Mouse (Mus musculus): Measurements from ENCODE around the gene LTO1. TPM values are rescaled to one million over a fixed set of nuclear protein-coding genes. Genes with fewer than 3 reads are reported as not detected.
"Not testable (repeated sequence)": the region's sequence is repeated elsewhere in the genome, so short reads cannot be mapped to it uniquely, and the experiment has no call there.

The LTO1 gene
- polyA plus RNA-seq, 1 experiment from 2014 or later: 29.5 TPM

DNA sequence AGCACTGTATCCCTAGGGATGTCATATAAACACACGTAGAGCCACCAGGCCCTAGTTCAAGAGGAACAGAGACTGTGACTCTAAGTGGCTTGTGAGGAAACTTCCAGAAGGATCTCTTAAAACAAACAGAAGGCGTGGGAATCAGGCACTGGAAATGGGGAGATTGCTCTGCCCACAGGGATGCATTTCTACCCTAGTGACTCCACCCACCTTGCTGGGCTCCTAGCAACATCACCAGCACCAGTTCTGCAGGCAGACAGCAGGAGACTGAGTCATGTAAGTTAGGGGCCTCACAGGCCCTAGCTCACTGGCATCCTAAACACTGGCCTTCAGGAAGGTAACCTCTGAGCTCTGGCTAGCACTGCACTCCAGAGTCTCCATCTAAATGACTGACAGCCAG is 23.0 kb upstream of the LTO1 start:
- Histone ChIP-seq H3K4me1 (peaks cover 26% of the 10 kb centered on the region), H3K4me3 (replicated peaks) (no peak overlapping the region), H3K36me3 (no peaks in the 10 kb centered on the region), H3K9ac (no peak overlapping the region), H3K9me3 (replicated peaks) (no peaks in the 10 kb centered on the region), H3K4me2 (replicated peaks) (no peak overlapping the region), H3K27me3 (peaks cover 42% of the 10 kb centered on the region), H3K27ac (replicated peaks) (no peak overlapping the region)
- ATAC-seq (ENCODE audit: insufficient number of reproducible peaks, low FRiP score, low TSS enrichment, low read depth): no peak
- WGBS: 63% methylated on average over 2 of the region's 2 CpGs

DNA sequence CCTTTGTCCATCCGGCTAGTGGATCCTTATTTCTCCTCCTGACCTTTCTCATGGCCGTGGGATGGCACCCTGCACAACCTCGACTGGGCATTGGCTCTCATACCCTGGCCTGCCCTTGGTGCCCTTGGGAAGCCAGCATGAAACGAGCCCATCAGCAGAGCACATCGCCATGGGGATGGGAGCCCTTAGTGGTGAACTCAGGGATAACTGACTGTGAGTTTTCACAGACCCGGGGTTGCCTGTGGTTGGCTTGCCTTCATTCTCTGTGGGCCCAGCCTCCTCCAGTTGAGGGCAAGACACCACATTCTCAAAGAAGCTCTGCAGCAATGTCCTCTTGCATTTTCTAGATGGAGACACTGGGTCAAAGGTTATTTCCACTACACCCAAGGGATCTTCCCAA is 22.6 kb upstream of the LTO1 start:
- Histone ChIP-seq H3K4me2 (replicated peaks) (no peak overlapping the region), H3K4me1 (peaks cover 31% of the 10 kb centered on the region), H3K36me3 (no peaks in the 10 kb centered on the region), H3K27me3 (peaks cover 47% of the 10 kb centered on the region), H3K27ac (replicated peaks) (no peak overlapping the region), H3K9ac (no peak overlapping the region), H3K9me3 (replicated peaks) (no peaks in the 10 kb centered on the region), H3K4me3 (replicated peaks) (no peak overlapping the region)
- ATAC-seq (ENCODE audit: insufficient number of reproducible peaks, low FRiP score, low TSS enrichment, low read depth): no peak
- 46% methylated on average over 6 of the region's 6 CpGs for WGBS

DNA sequence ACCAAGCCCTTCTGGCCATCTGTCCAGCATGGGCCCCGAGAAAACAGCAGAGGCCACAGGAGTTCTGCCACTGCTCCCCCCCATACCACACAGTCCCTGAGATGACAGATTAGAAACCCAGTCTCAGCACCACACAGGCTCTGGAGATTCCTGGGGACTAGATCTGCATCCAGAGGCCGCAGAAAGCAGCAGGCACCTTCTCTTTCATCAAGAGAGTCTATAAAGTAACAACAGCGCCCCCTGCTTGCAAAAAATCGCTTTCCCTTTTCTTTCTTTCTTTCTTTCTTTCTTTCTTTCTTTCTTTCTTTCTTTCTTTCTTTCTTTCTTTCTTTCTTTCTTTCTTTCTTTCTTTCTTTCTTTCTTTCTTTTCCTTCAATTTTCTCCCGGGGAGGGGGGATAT is 20.7 kb upstream of the LTO1 start:
- H3K27me3 ChIP-seq: peaks cover 53% of the 10 kb centered on the region

DNA sequence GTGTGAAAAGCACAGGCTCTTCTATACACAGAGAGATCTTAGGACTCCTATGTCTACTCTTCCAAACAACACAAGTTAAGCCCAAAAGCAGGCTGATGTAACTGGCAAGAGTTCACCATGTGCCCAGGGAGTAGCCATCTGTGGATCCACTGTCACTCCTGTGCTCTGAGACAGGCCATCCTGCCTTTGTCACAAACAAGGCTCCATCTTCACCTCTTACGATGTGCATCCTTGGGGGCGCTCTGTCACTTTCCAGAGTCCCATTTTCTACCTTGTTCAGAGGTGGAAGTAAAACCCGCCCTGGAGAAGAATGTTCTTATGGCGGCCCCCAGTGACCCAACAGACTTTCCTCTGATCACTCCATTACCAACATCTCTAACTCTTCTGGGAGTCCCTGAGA is 20.2 kb upstream of the LTO1 start:
- peak overlapping the region; percentile 48; the same call in 1 of the 2 replicates for H3K4me3 ChIP-seq (replicated peaks)
- ATAC-seq (ENCODE audit: insufficient number of reproducible peaks, low FRiP score, low TSS enrichment, low read depth): no peak
- peaks cover 54% of the 10 kb centered on the region for H3K27me3 ChIP-seq
- H3K4me1 ChIP-seq: peaks cover 26% of the 10 kb centered on the region
- H3K36me3 ChIP-seq: no peaks in the 10 kb centered on the region
- H3K27ac ChIP-seq (replicated peaks): no peak overlapping the region
- H3K9me3 ChIP-seq (replicated peaks): no peaks in the 10 kb centered on the region
- no peak overlapping the region for H3K4me2 ChIP-seq (replicated peaks)
- 4% methylated on average over 4 of the region's 4 CpGs for WGBS
- H3K9ac ChIP-seq: no peak overlapping the region

More for the DNA sequence above, 20.7 kb upstream of the LTO1 start:
- ATAC-seq (ENCODE audit: insufficient number of reproducible peaks, low FRiP score, low TSS enrichment, low read depth): no peak
- Histone ChIP-seq H3K9ac (no peak overlapping the region), H3K4me1 (peaks cover 26% of the 10 kb centered on the region), H3K27ac (replicated peaks) (no peak overlapping the region), H3K9me3 (replicated peaks) (no peaks in the 10 kb centered on the region), H3K36me3 (no peaks in the 10 kb centered on the region), H3K4me2 (replicated peaks) (no peak overlapping the region), H3K4me3 (replicated peaks) (no peak overlapping the region)
- 5% methylated on average over 5 of the region's 5 CpGs for WGBS

DNA sequence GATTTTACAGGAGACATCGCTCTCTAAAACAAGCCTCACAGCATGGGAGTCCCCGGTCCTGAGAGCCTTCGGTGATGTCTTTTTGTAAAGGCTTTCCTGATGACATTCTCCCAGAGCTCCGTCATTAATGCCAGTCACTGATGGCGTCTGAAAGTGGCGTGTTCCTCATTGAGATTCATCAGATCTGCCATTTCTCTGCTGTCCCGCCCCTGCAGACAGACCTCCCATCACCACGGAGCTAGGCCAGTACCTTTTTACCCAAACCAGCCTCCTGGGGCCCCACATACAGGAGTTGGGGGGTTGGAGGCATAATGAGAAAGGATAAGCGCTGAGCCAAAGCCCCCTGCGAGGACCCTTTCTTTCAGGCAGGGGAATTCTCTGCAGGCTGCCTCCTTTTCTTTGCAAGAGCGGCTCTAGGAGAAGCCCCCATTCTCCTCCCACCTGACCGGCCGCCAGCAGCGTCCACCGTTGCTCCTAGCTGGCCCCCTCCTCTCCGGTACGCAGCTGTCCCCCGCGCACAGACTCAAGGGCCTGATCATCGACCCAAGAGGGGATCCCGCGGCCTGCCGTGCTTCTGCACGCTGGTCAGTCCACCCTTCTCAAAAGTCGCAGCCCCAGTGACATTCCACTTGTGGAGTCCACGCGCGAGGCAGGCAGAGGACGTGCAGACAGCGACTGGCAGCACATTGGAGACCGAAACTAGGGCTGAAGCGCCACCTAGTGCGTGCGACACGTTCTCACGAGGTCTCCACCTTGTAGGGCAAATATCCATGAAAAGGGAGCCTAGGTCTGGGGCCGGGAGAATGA is 19.4 kb upstream of the LTO1 start:
- Histone ChIP-seq H3K4me3 (replicated peaks) (peak overlapping the region; percentile 48), H3K36me3 (no peaks in the 10 kb centered on the region), H3K27me3 (peaks cover 60% of the 10 kb centered on the region), H3K4me2 (replicated peaks) (peak overlapping the region; percentile 93), H3K4me1 (peaks cover 26% of the 10 kb centered on the region), H3K9me3 (replicated peaks) (no peaks in the 10 kb centered on the region), H3K27ac (replicated peaks) (no peak overlapping the region), H3K9ac (peak overlapping the region; percentile 26; the same call in 1 of the 2 replicates)
- WGBS: under 1% methylated on average over 37 of the region's 37 CpGs
- peak; percentile 63 for ATAC-seq (ENCODE audit: insufficient number of reproducible peaks, low FRiP score, low TSS enrichment, low read depth)

DNA sequence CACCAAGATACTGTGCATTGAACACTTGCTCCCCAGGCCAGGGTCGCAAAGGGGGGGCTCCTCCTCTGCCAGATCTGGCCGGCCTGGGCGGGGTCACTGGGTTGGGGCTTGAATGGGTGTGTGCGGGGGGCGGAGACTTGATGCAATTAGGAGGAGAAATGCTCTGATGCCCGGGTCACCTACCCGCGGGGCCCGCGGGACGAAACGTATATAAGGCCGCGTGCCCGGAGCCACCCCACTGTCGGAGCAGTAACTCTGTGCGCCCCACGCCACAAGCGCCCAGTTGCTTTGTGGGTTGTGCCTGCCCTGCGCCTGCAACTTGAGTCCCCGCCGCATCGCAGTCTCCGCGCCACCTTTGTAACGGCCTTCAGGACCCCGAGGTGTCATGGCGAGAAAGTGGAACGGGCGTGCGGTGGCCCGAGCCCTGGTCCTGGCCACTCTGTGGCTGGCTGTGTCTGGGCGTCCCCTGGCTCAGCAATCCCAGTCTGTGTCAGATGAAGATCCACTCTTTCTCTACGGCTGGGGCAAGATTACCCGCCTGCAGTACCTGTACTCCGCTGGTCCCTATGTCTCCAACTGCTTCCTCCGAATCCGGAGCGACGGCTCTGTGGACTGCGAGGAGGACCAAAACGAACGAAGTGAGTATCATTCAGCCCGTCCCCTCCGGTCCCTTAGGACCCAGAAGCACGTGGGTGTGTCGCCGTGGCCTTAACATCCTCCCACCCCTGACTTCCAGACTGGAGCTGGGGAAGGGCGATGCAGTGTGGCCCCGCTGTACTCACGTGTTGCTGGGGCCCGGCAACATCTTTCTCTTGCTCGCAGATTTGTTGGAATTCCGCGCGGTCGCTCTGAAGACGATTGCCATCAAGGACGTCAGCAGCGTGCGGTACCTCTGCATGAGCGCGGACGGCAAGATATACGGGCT is 18.3 kb upstream of the LTO1 start, which contains the start of gene Fgf15:
Gene Fgf15 (plus strand): TSS at position 238 of the 925 bp plus-strand sequence.
- peaks cover 26% of the 10 kb centered on the region for H3K4me1 ChIP-seq
- ATAC-seq (ENCODE audit: insufficient number of reproducible peaks, low FRiP score, low TSS enrichment, low read depth): no peak
- H3K27ac ChIP-seq (replicated peaks): no peak within 1 kb of the TSS
- WGBS: under 1% methylated on average over 65 of the region's 65 CpGs
- H3K27me3 ChIP-seq: peaks cover 60% of the 10 kb centered on the region
- H3K9ac ChIP-seq: peak within 1 kb of the TSS; percentile 26; the same call in 1 of the 2 replicates
- H3K4me3 ChIP-seq (replicated peaks): peak within 1 kb of the TSS; percentile 48
- H3K4me2 ChIP-seq (replicated peaks): peak within 1 kb of the TSS; percentile 93
- H3K9me3 ChIP-seq (replicated peaks): no peaks in the 10 kb centered on the region
- no peaks in the 10 kb centered on the region for H3K36me3 ChIP-seq

DNA sequence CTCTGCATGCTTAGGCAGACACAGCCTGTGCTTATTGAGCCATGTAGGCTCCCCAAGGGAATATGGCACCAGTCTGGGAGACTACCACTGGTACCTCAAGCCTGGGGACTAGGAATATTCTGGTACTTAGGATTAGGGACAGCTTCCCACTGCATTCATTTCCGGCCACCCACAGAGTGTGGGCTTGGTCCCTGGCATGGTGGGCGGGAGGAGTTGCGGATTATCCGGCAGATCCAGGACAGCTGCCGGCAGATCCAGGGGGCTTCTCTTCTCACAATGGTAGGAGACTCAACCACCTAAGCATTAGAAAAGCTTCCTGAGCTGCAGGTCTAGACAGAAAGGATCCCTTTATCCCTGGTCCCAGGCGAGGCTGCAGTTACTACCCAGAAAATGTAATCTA is 16.4 kb upstream of the LTO1 start:
- Histone ChIP-seq H3K9ac (no peak overlapping the region), H3K27ac (replicated peaks) (no peak overlapping the region), H3K36me3 (no peaks in the 10 kb centered on the region), H3K4me3 (replicated peaks) (no peak overlapping the region), H3K4me2 (replicated peaks) (no peak overlapping the region), H3K9me3 (replicated peaks) (no peaks in the 10 kb centered on the region), H3K27me3 (peaks cover 60% of the 10 kb centered on the region), H3K4me1 (peaks cover 26% of the 10 kb centered on the region)
- WGBS: 36% methylated on average over 6 of the region's 6 CpGs
- ATAC-seq (ENCODE audit: insufficient number of reproducible peaks, low FRiP score, low TSS enrichment, low read depth): no peak

DNA sequence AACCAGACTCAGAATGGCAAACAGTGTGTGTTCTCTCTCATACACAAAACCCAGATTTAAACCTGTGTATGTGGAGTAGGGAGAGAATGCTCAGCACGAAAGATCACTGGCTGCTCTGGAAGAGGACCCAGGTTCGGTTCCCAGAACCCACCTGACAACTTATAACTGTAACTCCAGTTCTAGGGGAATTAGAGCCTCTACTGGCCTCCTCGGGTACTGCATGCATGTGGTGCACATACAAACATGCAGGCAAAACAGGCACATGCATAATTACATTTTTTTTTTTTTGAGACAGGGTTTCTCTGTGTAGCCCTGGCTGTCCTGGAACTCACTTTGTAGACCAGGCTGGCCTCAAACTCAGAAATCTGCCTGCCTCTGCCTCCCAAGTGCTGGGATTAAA is 9.4 kb upstream of the LTO1 start:
- not testable (repeated sequence) for H3K36me3 ChIP-seq; H3K9me3 ChIP-seq (replicated peaks); H3K4me1 ChIP-seq; H3K4me3 ChIP-seq (replicated peaks); ATAC-seq (ENCODE audit: insufficient number of reproducible peaks, low FRiP score, low TSS enrichment, low read depth); H3K9ac ChIP-seq; H3K4me2 ChIP-seq (replicated peaks); H3K27ac ChIP-seq (replicated peaks)
- 91% methylated on average over 3 of the region's 3 CpGs for WGBS
- H3K27me3 ChIP-seq: peaks cover 13% of the 10 kb centered on the region

DNA sequence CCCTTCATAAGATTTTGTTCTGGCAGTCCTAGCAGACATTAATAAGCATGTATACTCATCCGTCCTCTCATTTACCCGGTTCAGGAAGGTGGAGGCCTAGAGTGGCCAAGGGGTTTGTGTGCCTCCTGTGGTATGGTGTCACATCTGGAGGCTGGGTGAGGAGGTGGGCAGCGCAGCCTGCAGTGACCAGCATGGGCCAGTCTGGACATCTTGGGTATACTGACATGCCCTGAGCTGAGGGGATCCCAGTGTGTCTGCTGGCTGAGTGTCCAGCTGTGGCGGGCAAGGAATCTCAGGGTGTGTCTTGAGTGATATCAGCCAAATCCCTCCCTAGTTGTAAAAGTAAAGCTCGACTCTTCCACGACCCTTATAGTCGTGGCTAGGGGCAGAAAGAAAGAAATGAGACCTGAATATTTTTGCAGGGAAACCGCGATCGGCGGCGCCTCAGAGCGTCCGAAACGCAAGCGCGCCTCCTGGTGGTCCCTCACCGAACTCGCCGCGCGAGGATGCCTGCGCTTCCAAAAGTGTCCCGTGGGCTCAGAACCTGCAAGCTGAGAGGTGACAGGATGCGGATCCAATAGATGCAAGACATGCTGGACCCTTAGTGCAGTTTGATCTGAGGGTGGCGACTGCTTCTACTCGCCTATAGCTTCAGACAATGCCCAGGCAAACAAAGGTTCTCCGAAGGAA is 8.0 kb upstream of the LTO1 start:
- H3K27me3 ChIP-seq: peaks cover 13% of the 10 kb centered on the region
- no peak overlapping the region for H3K4me3 ChIP-seq (replicated peaks)
- no peak overlapping the region for H3K27ac ChIP-seq (replicated peaks)
- H3K4me2 ChIP-seq (replicated peaks): peak overlapping the region; percentile 38; the same call in 1 of the 2 replicates
- no peaks in the 10 kb centered on the region for H3K4me1 ChIP-seq
- 10% methylated on average over 28 of the region's 28 CpGs for WGBS
- no peaks in the 10 kb centered on the region for H3K36me3 ChIP-seq
- H3K9ac ChIP-seq: no peak overlapping the region
- H3K9me3 ChIP-seq (replicated peaks): no peaks in the 10 kb centered on the region
- ATAC-seq (ENCODE audit: insufficient number of reproducible peaks, low FRiP score, low TSS enrichment, low read depth): 0 out of 2 replicates have a peak, but pooled peaks have one; percentile 43

DNA sequence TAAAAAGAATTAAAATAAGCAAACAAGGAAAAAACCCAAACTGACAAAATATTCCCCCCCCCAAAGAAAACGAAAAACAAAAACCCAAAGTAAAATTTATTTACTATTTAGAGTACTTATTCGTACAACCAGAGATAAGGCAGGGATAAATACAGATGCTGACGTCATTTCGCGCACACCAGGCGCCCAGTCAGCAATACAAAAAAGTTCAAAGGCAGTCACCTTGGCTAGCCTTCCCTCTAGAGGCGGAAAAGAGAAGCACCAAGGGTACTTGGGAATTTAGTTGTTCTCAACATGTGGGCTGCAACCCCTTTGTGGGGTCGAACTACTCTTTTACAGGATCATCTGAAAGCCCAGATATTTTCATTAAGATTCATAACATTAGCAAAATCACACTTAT is 7.1 kb upstream of the LTO1 start:
- H3K9ac ChIP-seq: no peak overlapping the region
- 13% methylated on average over 8 of the region's 8 CpGs for WGBS
- no peak overlapping the region for H3K4me2 ChIP-seq (replicated peaks)
- H3K27ac ChIP-seq (replicated peaks): no peak overlapping the region
- no peaks in the 10 kb centered on the region for H3K9me3 ChIP-seq (replicated peaks)
- ATAC-seq (ENCODE audit: insufficient number of reproducible peaks, low FRiP score, low TSS enrichment, low read depth): no peak
- peaks cover 13% of the 10 kb centered on the region for H3K27me3 ChIP-seq
- H3K4me3 ChIP-seq (replicated peaks): no peak overlapping the region
- H3K4me1 ChIP-seq: no peaks in the 10 kb centered on the region
- H3K36me3 ChIP-seq: no peaks in the 10 kb centered on the region

DNA sequence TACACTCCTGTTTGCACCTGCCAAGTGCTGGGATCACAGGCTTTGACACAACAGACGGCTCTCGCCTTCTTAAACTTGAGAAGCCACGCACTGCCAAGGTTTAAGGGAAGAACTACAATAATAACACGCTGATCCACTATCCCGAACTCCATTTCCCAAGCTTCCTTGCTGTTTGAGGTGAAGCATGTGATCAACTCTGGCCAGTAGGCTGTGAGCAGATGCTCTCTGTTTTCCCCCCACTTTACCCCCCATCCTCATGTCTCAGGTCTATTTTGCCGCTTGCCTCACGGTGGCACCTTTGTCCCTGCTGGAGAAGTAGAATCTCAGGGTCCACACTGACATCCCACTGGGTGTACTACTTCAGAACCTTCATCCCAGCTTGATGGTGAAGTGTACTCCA is 6.2 kb upstream of the LTO1 start:
- H3K36me3 ChIP-seq: no peaks in the 10 kb centered on the region
- H3K4me1 ChIP-seq: no peaks in the 10 kb centered on the region
- H3K4me2 ChIP-seq (replicated peaks): no peak overlapping the region
- H3K27me3 ChIP-seq: peaks cover 13% of the 10 kb centered on the region
- H3K4me3 ChIP-seq (replicated peaks): no peak overlapping the region
- H3K9ac ChIP-seq: no peak overlapping the region
- no peaks in the 10 kb centered on the region for H3K9me3 ChIP-seq (replicated peaks)
- 24% methylated on average over 7 of the region's 7 CpGs for WGBS
- no peak overlapping the region for H3K27ac ChIP-seq (replicated peaks)
- no peak for ATAC-seq (ENCODE audit: insufficient number of reproducible peaks, low FRiP score, low TSS enrichment, low read depth)

Measured in embryonic facial prominence, embryonic 15.5 days (tissue).